Mouse (Mus musculus): ENCODE results near the gene Myo5a.

Gene Myo5a

GRCm38 (mm10) chr9:75201506-75201905, 130.7 kb downstream of the Myo5a start:
- no peak for DNase-seq (ENCODE audit: low spot score)

- no peak for DNase-seq (ENCODE audit: low spot score)
These were observed 131.2 kb downstream of the Myo5a start for GRCm38 (mm10) chr9:75202036-75202435.

DNA sequence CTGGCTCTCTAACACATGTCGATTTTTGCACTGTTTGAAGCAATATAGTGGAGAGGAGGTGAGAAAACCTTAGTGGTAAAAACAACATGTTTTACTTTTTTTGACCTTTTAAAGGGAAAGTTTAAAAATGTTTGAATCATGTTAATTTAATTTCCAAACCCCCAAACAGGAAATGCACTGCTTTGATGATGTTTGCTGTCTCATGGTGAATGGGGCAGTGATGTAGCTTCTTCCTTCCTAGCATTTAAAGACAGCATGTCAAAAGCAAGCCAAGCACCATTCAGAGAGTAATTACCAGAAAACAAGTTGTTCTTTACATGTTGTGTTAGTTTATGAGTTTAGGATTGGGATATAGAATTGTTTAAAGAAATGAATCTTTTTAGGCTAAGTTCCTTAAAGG, 138.4 kb downstream of the Myo5a start:
- no peak for DNase-seq (ENCODE audit: low spot score)

DNA sequence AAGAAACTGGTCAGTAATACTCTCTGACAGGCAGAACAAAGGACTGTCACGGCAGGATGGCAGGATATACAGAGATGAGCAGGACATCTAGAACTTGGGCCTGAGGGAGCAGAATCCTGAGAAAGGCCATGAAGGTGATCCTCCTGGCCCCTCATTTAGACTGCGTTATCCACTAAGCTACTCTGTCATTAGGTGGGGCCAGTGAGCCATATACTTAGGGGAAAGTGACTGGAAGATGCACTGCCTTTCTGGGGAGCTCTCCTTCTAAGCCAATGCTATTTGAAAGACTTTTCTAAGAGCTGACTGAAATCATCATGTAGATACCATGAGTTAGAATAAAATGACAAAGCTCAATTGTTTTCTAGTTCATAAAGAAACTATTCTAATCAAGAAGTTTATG, 139.5 kb downstream of the Myo5a start:
- DNase-seq (ENCODE audit: low spot score), result no peak

DNA sequence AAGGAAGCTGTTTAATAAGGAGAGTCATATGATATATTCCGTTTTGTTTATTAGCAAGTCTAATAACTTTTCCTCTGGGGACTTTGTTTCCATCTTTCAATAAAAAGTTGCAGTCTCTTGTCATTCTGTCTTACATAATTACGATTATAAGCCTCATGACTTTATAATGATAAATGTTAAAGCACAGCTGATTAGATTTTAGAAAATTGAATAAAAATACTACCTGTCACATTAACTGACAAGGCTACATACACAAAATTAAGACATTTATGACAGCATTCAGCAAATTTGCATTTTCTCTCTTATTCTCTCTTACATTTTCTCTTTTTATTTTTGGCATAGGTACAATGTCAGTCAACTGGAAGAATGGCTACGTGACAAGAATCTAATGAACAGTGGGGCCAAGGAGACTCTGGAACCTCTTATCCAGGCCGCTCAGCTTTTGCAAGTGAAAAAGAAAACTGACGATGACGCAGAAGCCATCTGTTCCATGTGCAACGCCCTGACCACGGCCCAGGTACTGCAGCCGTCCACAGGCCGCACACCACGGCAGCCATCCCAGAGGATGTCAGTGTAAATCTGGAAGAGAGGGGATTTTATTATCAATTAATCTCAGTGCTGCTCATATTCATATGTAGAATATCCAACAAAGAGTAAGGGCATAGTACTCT, 144.1 kb downstream of the Myo5a start:
- no peak for DNase-seq (ENCODE audit: low spot score)

DNA sequence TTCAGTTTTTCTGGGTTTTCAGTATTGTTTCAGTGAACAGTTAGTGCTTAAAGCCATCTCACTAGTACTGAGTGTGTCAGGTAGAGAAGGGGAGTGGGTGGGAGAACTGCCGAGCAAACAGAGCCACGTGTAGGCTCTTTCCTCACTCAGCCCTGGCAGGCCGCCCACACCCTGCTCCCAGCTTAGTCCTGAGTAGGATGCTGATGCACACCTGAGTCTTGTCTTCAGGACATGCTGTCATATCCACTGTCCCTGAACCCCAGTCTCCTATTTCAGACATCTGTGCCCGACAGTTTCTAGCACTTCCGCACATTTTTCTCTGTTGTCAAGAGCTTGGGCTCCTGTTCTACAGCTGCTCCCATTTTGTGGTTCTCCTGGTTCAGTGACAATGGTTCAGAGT, 149.1 kb downstream of the Myo5a start:
- DNase-seq (ENCODE audit: low spot score), result no peak

DNA sequence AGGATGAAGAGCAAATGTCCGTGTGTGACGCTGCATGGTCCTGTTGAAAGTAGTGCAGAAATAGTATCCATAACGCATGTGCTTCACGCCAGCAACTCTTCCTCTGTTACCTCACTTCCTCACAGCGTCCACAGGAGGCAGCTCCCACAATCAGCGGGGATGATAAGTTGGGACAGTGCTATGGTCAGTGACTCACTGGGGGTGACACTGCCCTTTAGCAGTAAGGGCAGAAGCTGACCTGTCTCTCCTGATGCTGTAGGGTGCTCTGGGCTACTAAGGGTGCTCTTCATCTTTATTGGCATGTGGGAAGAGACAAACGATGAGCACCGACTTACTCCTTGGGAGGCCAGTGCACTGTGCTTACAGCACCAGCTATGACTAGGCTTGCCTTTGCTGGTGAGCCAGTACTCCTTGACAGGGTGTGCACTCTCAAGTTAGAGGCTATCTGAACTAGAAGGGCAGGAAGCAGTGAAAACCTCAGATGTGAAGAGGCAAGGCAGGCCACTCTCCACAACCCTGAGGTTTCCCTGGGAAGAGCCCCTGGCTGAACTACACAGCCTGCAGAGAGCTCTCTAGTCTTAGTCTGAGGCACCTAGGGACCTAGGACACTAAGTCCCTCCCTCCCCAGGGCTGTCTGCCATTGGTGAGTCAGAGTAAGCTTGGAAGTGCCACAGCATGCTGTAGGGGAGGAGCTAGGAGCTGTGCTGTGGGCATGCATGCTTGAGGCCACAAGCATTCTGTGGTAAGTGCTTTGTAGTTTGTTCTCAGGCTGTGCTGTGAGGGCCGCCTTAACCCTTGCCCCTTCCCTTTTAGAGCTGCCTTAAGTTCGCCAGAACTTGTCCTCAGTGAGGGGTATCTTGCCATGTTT, 150.8 kb downstream of the Myo5a start:
- DNase-seq (ENCODE audit: low spot score), result peak; percentile 5

DNA sequence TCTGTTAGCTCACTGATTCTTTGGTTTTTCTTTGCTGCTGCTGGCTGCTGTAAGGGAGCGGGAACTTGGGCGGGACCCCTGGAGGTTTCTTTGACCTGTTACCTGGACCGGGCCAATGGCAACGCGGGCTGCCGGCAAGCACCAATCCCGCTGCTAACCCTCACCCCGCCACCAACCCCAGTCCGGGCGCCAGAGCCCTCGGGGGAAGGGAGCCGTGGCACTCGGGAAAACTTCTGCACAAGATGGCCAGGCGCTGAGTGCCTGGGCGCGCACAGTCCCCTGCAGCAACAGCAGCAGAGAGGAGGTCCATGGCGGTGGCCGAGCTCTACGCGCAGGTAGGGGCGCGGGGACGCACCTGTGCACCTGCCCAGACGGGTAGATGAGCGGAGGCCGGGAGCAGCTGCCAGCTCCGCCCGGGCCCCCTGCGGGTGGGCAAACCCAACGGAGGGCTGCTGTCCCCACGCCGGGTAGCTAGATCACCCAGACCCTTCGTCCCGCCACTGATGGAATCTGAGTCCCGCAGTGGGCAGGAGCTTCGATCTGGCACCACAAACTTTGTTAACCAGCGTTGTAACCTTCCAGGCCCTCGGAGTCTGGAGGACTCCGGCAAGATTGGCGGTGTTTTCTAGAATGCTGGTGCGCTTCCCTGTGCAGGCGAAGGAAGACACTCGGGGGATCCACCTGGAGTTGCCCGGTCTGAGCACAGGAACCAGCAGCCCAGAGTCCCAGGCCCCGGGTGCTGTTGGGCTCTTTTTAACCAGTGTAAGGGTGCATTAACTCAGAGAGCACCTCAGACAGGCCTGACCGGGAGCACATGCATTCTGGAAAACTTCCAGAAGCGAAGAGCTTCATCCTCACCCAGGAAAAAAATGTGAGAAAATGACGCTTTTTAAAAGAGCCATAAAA, 161.3 kb downstream of the Myo5a start, which contains the start of gene Myo5c:
Myo5c (plus strand) TSS at position 180 of the 906 bp plus-strand sequence.
- no peak for DNase-seq (ENCODE audit: low spot score)

GRCm38 (mm10) chr9:75232860-75233259, 162.0 kb downstream of the Myo5a start:
- no peak for DNase-seq (ENCODE audit: low spot score)

GRCm38 (mm10) chr9:75234271-75234741, 163.5 kb downstream of the Myo5a start:
- no peak for DNase-seq (ENCODE audit: low spot score)

DNA sequence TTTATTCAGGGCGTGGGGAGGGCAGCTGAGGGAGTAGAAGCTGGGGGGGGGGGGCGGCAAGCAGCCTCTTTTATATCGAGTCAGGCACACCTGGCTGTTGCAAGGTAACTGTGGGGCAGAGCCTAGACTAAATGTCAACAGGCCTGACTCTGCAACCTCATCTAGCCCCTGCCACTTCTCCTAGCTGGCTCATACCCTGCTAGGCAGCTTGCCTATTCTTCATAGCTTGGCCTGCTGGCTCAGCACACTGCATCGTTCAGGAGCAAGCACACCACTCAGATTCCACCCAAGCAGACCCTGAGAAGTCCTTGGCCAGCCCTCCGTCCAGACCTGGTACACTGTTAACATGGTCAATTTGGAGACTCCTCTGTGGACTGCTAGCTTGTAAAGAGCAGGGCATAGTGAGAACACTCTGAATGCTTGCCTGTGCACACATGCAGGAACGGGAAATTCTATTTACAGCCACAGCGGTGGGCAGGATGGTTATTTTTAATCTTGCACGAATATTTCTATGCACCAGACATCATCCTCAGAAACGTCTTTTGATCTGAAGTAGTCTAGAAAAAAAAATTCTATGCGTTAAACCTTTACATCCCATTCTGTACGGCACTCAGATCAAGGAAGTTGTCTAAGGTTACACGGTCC, 164.3 kb downstream of the Myo5a start:
- DNase-seq (ENCODE audit: low spot score), result no peak

- no peak for DNase-seq (ENCODE audit: low spot score)
These were observed 164.9 kb downstream of the Myo5a start for GRCm38 (mm10) chr9:75235696-75236095.

- DNase-seq (ENCODE audit: low spot score), result no peak
These were observed 165.8 kb downstream of the Myo5a start for GRCm38 (mm10) chr9:75236416-75237308.

- DNase-seq (ENCODE audit: low spot score), result no peak
These were observed 167.4 kb downstream of the Myo5a start for GRCm38 (mm10) chr9:75238179-75238578.

GRCm38 (mm10) chr9:75243052-75243451, 172.2 kb downstream of the Myo5a start:
- no peak for DNase-seq (ENCODE audit: low spot score)

DNA sequence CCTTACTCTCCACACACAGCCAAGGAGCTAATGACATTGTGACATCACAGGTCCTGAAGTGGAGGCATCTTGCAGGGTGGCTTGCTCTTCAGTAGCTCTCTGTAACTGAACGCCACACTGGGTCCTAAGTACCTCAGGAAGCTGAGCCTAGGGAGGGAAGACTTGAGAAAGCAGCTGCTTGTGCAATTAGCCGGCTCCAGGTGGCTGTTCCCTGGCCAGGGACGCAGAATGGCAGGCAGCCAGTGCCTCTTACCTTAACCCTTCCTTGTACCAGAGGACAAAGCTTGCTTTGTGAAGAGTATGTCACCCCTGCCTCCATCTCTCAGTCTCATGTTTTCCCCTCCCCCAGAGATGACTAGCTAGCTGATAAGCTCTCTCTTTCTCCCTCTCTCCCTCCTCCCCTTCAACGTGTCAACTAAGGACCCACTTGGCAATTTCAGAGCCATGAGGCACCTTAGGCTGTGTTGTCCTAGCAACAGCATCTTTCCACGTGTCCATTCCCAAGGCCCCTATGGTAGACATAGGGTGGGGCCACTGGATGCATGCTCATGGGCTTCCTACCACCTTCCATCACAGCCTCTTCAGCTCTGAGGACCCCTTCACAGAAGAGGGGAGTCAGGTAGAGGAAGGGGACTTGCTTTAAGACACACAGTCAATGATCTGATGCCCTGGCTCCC, 173.1 kb downstream of the Myo5a start:
- no peak for DNase-seq (ENCODE audit: low spot score)

- no peak for DNase-seq (ENCODE audit: low spot score)
These were observed 173.7 kb downstream of the Myo5a start for GRCm38 (mm10) chr9:75244527-75244926.

- no peak for DNase-seq (ENCODE audit: low spot score)
These were observed 175.5 kb downstream of the Myo5a start for GRCm38 (mm10) chr9:75246080-75246930.

DNA sequence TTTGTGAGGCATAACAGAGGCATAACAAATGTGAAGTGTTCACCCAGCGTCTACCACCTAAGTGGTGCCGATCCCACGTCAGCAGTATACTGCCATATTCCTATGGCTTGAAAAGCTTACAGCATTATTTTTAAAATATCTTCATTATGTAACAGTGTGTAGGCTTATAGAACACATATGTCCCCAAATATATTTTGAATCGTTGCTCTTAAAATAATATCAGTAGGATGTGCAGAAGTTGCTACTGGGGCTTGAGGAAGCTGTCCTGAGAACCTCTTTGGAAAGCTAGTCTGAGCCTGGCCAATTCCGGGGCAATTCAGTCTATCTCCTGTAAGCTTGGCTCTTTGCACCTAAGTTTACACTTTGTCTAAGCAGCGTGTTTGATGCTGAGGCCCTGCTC, 177.1 kb downstream of the Myo5a start:
- DNase-seq (ENCODE audit: low spot score), result no peak
